Mouse (Mus musculus): Measurements from ENCODE around the gene Erbb4. TPM values are rescaled to one million over a fixed set of nuclear protein-coding genes. Genes with fewer than 3 reads are reported as not detected.

Erbb4 gene
- total and polyA plus RNA-seq, 2 experiments from 2014 or later = 13.9 to 52.8 TPM

- H3K27ac ChIP-seq = peak overlapping the region; percentile 41; the same call in 1 of the 2 replicates
- DNase-seq (ENCODE audit: low spot score) (peak; percentile 65), ATAC-seq (no peak)
- no peak overlapping the region for H3K4me3 ChIP-seq (ENCODE audit: low read length)
- no peak overlapping the region for H3K9ac ChIP-seq (replicated peaks; ENCODE audit: low read length)
- 49% methylated on average over 5 of the region's 5 CpGs for WGBS
- H3K27me3 ChIP-seq (ENCODE audit: insufficient read depth, low read length) = no peaks in the 10 kb centered on the region
- H3K9me3 ChIP-seq (ENCODE audit: low read length) = no peaks in the 10 kb centered on the region
- TF ChIP-seq CTCF (IDR thresholded peaks at IDR 0.05; ENCODE audit: low read depth) = no peak
- H3K4me2 ChIP-seq (ENCODE audit: low read depth, low read length) = peak overlapping the region; percentile 16; the same call in 1 of the 2 replicates
- H3K36me3 ChIP-seq (ENCODE audit: insufficient read depth, low read length) = no peaks in the 10 kb centered on the region
- no peaks in the 10 kb centered on the region for H3K4me1 ChIP-seq (ENCODE audit: insufficient read depth, low read length)
These were observed 134.3 kb downstream of the Erbb4 start for GRCm38 (mm10) chr1:68973355-68974127.

GRCm38 (mm10) chr1:68964127-68964526, 143.7 kb downstream of the Erbb4 start:
- Histone ChIP-seq H3K9ac (replicated peaks; ENCODE audit: low read length) (no peak overlapping the region), H3K9me3 (ENCODE audit: low read length) (no peaks in the 10 kb centered on the region), H3K36me3 (ENCODE audit: insufficient read depth, low read length) (no peaks in the 10 kb centered on the region), H3K4me1 (ENCODE audit: insufficient read depth, low read length) (no peaks in the 10 kb centered on the region), H3K4me2 (ENCODE audit: low read depth, low read length) (no peak overlapping the region), H3K27ac (no peak overlapping the region), H3K4me3 (ENCODE audit: low read length) (no peak overlapping the region), H3K27me3 (ENCODE audit: insufficient read depth, low read length) (no peaks in the 10 kb centered on the region)
- DNase-seq (ENCODE audit: low spot score) = peak; percentile 29
- no peak for ATAC-seq
- no peak for TF ChIP-seq CTCF (IDR thresholded peaks at IDR 0.05; ENCODE audit: low read depth)

- H3K9ac ChIP-seq (replicated peaks; ENCODE audit: low read length) = no peak overlapping the region
- H3K27me3 ChIP-seq (ENCODE audit: insufficient read depth, low read length) = no peaks in the 10 kb centered on the region
- no peaks in the 10 kb centered on the region for H3K9me3 ChIP-seq (ENCODE audit: low read length)
- DNase-seq (ENCODE audit: low spot score) (peak; percentile 15), ATAC-seq (0 out of 2 replicates have a peak, but pooled peaks have one; percentile 53)
- H3K27ac ChIP-seq = peak overlapping the region; percentile 58
- H3K36me3 ChIP-seq (ENCODE audit: insufficient read depth, low read length) = no peaks in the 10 kb centered on the region
- 32% methylated on average over 2 of the region's 2 CpGs for WGBS
- no peak overlapping the region for H3K4me3 ChIP-seq (ENCODE audit: low read length)
- no peak for TF ChIP-seq CTCF (IDR thresholded peaks at IDR 0.05; ENCODE audit: low read depth)
- 0 out of 2 replicates have a peak overlapping the region, but pooled peaks have one; percentile 0 for H3K4me2 ChIP-seq (ENCODE audit: low read depth, low read length)
- H3K4me1 ChIP-seq (ENCODE audit: insufficient read depth, low read length) = no peaks in the 10 kb centered on the region
These were observed 146.3 kb downstream of the Erbb4 start for GRCm38 (mm10) chr1:68961365-68962116.

GRCm38 (mm10) chr1:68956766-68957533, 150.9 kb downstream of the Erbb4 start:
- Histone ChIP-seq H3K4me2 (ENCODE audit: low read depth, low read length) (no peak overlapping the region), H3K4me1 (ENCODE audit: insufficient read depth, low read length) (no peaks in the 10 kb centered on the region), H3K4me3 (ENCODE audit: low read length) (no peak overlapping the region), H3K36me3 (ENCODE audit: insufficient read depth, low read length) (no peaks in the 10 kb centered on the region), H3K27ac (no peak overlapping the region), H3K9ac (replicated peaks; ENCODE audit: low read length) (no peak overlapping the region), H3K9me3 (ENCODE audit: low read length) (no peaks in the 10 kb centered on the region), H3K27me3 (ENCODE audit: insufficient read depth, low read length) (no peaks in the 10 kb centered on the region)
- no peak for TF ChIP-seq CTCF (IDR thresholded peaks at IDR 0.05; ENCODE audit: low read depth)
- no peak for ATAC-seq
- no peak for DNase-seq (ENCODE audit: low spot score)
- 58% methylated on average over 4 of the region's 4 CpGs for WGBS

- DNase-seq (ENCODE audit: low spot score) (peak; percentile 33), ATAC-seq (peak; percentile 74)
- Histone ChIP-seq H3K4me2 (ENCODE audit: low read depth, low read length) (no peak overlapping the region), H3K9ac (replicated peaks; ENCODE audit: low read length) (no peak overlapping the region), H3K27ac (no peak overlapping the region), H3K36me3 (ENCODE audit: insufficient read depth, low read length) (no peaks in the 10 kb centered on the region), H3K9me3 (ENCODE audit: low read length) (no peaks in the 10 kb centered on the region), H3K27me3 (ENCODE audit: insufficient read depth, low read length) (no peaks in the 10 kb centered on the region), H3K4me3 (ENCODE audit: low read length) (no peak overlapping the region), H3K4me1 (ENCODE audit: insufficient read depth, low read length) (no peaks in the 10 kb centered on the region)
- no peak for TF ChIP-seq CTCF (IDR thresholded peaks at IDR 0.05; ENCODE audit: low read depth)
- WGBS = 34% methylated on average over 2 of the region's 2 CpGs
These were observed 152.4 kb downstream of the Erbb4 start for GRCm38 (mm10) chr1:68955482-68955881.

- no peak overlapping the region for H3K4me2 ChIP-seq (ENCODE audit: low read depth, low read length)
- 53% methylated on average over 2 of the region's 2 CpGs for WGBS
- TF ChIP-seq CTCF (IDR thresholded peaks at IDR 0.05; ENCODE audit: low read depth) = no peak
- no peaks in the 10 kb centered on the region for H3K9me3 ChIP-seq (ENCODE audit: low read length)
- no peak overlapping the region for H3K4me3 ChIP-seq (ENCODE audit: low read length)
- no peaks in the 10 kb centered on the region for H3K4me1 ChIP-seq (ENCODE audit: insufficient read depth, low read length)
- H3K27me3 ChIP-seq (ENCODE audit: insufficient read depth, low read length) = no peaks in the 10 kb centered on the region
- no peak overlapping the region for H3K9ac ChIP-seq (replicated peaks; ENCODE audit: low read length)
- DNase-seq (ENCODE audit: low spot score) (peak; percentile 41), ATAC-seq (no peak)
- H3K27ac ChIP-seq = no peak overlapping the region
- no peaks in the 10 kb centered on the region for H3K36me3 ChIP-seq (ENCODE audit: insufficient read depth, low read length)
These were observed 164.7 kb downstream of the Erbb4 start for GRCm38 (mm10) chr1:68943141-68943540.

Measured in hindbrain, postnatal 0 days (tissue).